8 mouse cellular contexts compared by ENCODE assay signal in the genomic region with DNA sequence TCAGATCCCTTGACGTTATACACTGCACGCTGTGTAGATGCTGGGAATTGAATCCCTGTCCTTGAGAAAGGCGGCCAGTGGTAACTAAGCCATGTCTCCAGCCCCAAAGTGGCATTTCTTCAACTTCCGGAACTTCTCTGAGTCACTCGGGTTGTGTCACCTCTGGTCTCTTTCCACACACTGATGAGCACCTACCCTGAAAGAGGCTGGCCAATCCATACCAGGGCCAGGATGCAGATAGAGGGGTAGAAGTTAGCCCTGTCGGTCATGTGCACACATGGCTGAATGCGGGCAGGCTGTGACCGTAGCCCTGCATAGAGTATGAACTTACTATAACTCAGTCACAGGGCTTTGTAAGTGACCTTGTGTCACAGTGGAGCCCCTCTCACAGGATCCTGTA. TPM values are rescaled to one million over a fixed set of nuclear protein-coding genes. Genes with fewer than 3 reads are reported as not detected.
A peak's percentile ranks its signal among the peaks of the same experiment; 100 is the strongest.
DNase-seq lines count a peak whose midpoint lies in the region.

No protein-coding gene starts in this region.

- no peaks in the 10 kb centered on the region for H3K9me3 ChIP-seq in hindbrain, embryonic 10.5 days

- H3K4me3 ChIP-seq in hindbrain, embryonic 10.5 days: no peak overlapping the region

- peaks cover 58% of the 10 kb centered on the region for H3K4me1 ChIP-seq in hindbrain, embryonic 10.5 days (replicated peaks)

- peak; percentile 67 for DNase-seq in adrenal gland, adult 8-10 months
- no peak for DNase-seq in adrenal gland, postnatal 25 days
- peak; percentile 29 for DNase-seq in thymus, postnatal 14 days
- DNase-seq in thymus, postnatal 0 days (ENCODE audit: low spot score): no peak
- peak; percentile 67 for DNase-seq in lung, postnatal 36 days
- DNase-seq in retina, postnatal 1 day: no peak
- DNase-seq in hindbrain, embryonic 10.5 days (ENCODE audit: low spot score): no peak
- DNase-seq in gastrocnemius, postnatal 4 days (ENCODE audit: low spot score in 2 of 2): no peak

- H3K36me3 ChIP-seq in hindbrain, embryonic 10.5 days: no peaks in the 10 kb centered on the region

- WGBS in hindbrain, embryonic 10.5 days: 92% methylated on average over 8 of the region's 8 CpGs

- peaks cover 26% of the 10 kb centered on the region for H3K27me3 ChIP-seq in hindbrain, embryonic 10.5 days (ENCODE audit: insufficient read depth, poor library complexity, severe bottlenecking)

- no peak overlapping the region for H3K27ac ChIP-seq in hindbrain, embryonic 10.5 days

RNA-seq across cellular contexts. Expression of a gene that starts 57.9 kb away (rescaled TPM):
- 10 to 100 TPM; 50.3 to 77.4 (median 59.8) TPM for total RNA-seq in adrenal gland, adult 8-10 months (2022)
- 67.6 and 69.4 TPM in 2 replicates for total RNA-seq in adrenal gland, postnatal 25 days (2021)
- polyA plus RNA-seq in thymus, postnatal 0 days (2015; fragmentation: Nextera tagmentation; extraction: Ambion mirVana): 59.8 and 61.1 TPM in 2 replicates
- polyA plus RNA-seq in hindbrain, embryonic 10.5 days (2016; fragmentation: Nextera tagmentation; extraction: Ambion mirVana): 18.3 and 21.9 TPM in 2 replicates
- total RNA-seq in gastrocnemius, postnatal 4 days (2021): 100 to 1,000 TPM; 206 to 229 TPM

Comparison
In these comparisons a context has a peak if more than half of its experiments do, and no peak if none do; other contexts are left out.
1. DNase-seq: peak in adrenal gland, adult 8-10 months (single experiment), thymus, postnatal 14 days (single experiment) and lung, postnatal 36 days (single experiment); none in adrenal gland, postnatal 25 days (single experiment), thymus, postnatal 0 days (single experiment), retina, postnatal 1 day (single experiment), hindbrain, embryonic 10.5 days (single experiment) and gastrocnemius, postnatal 4 days (0 of 2).